Mouse (Mus musculus): ENCODE measurements around the gene Psen2. TPM values are rescaled to one million over a fixed set of nuclear protein-coding genes. Genes with fewer than 3 reads are reported as not detected.

Psen2 gene
- polyA plus RNA-seq, 1 experiment from 2014 or later = 5.2 TPM

DNA sequence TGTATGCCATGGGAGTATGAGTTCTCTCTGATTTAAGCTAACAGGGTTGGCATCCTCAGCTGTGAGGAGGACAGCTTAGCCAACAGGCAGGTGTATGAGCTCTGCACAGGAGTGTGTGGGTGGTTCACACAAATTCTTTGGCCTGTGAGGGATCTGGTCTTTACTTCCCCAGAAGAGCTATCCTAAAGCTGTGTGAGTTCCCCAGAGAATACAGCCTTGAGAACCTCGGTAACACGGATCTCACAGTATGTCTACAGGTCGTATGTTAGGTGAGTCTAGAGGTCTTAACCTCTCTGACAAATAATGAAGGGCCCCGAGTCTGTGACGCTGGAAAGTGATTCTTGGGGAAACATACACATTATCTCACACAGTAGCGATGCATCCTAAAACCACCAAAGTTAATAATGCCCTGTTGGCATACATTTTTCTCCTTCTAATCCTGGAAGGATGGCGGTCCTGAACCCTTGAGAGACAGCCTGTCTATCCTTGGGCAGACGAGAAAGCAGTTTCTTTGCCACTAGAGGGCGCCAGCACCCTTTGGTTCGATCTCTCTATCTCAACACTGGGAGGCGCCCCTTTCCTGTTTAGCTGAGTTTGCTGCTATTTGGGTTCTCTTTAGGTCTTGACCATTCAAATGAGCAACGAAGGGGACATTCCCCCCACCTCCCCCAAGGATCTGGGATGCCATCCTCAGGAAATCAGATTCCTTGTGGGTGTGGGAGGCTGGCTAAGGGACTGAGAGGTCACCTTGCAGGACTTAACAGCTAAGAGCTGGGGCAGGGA is 5.2 kb upstream of the Psen2 start:
- no peaks in the 10 kb centered on the region for H3K27me3 ChIP-seq (ENCODE audit: control insufficient read depth, insufficient read depth, low read length)
- H3K4me1 ChIP-seq (ENCODE audit: control insufficient read depth, insufficient read depth, low read length) = no peaks in the 10 kb centered on the region
- H3K9ac ChIP-seq (replicated peaks; ENCODE audit: low read length) = no peak overlapping the region; the same call in 1 of the 2 replicates
- H3K9me3 ChIP-seq (replicated peaks; ENCODE audit: control insufficient read depth, low read length) = no peaks in the 10 kb centered on the region
- no peak overlapping the region for H3K27ac ChIP-seq (replicated peaks; ENCODE audit: low read depth, low read length)
- no peak overlapping the region for H3K4me3 ChIP-seq (ENCODE audit: low read depth, low read length)
- ATAC-seq (replicated peaks; ENCODE audit: insufficient number of reproducible peaks, low FRiP score, low TSS enrichment, low read depth) = peak; percentile 67; the same call in 1 of the 2 replicates
- no peaks in the 10 kb centered on the region for H3K36me3 ChIP-seq (replicated peaks; ENCODE audit: control insufficient read depth, insufficient read depth, low read depth, low read length)
- peak; percentile 96 for DNase-seq (ENCODE audit: low spot score)
- 15% methylated on average over 12 of the region's 12 CpGs for WGBS
- H3K4me2 ChIP-seq (ENCODE audit: low read depth, low read length) = no peak overlapping the region

DNA sequence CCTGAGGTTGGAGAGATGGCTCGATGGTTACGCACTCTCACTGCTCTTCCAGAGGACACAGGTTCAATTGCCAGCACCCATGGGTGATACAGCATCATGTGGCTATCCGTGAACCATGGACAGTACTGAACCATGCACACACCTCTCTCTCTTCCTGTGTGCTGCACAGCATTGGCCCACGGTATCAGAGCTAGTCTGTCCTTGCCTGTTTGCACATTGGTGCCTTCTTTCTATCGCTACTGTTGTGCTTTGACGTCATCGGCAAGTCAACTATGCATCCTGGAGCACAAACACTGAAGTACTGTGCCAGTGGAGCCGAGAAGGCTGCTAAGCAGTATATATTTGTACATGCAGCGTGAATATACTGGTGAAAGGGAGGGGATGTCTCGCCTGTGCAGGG is 3.9 kb upstream of the Psen2 start:
- Histone ChIP-seq H3K4me3 (ENCODE audit: low read depth, low read length) (no peak overlapping the region), H3K9ac (replicated peaks; ENCODE audit: low read length) (no peak overlapping the region), H3K9me3 (replicated peaks; ENCODE audit: control insufficient read depth, low read length) (no peaks in the 10 kb centered on the region), H3K4me1 (ENCODE audit: control insufficient read depth, insufficient read depth, low read length) (no peaks in the 10 kb centered on the region), H3K4me2 (ENCODE audit: low read depth, low read length) (no peak overlapping the region), H3K27ac (replicated peaks; ENCODE audit: low read depth, low read length) (no peak overlapping the region), H3K27me3 (ENCODE audit: control insufficient read depth, insufficient read depth, low read length) (no peaks in the 10 kb centered on the region), H3K36me3 (replicated peaks; ENCODE audit: control insufficient read depth, insufficient read depth, low read depth, low read length) (no peaks in the 10 kb centered on the region)
- DNase-seq (ENCODE audit: low spot score) (no peak), ATAC-seq (replicated peaks; ENCODE audit: insufficient number of reproducible peaks, low FRiP score, low TSS enrichment, low read depth) (no peak)
- 76% methylated on average over 10 of the region's 10 CpGs for WGBS

GRCm38 (mm10) chr1:180265399-180265798 is 2.2 kb upstream of the Psen2 start:
- 6% methylated on average over 7 of the region's 7 CpGs for WGBS
- Histone ChIP-seq H3K36me3 (replicated peaks; ENCODE audit: control insufficient read depth, insufficient read depth, low read depth, low read length) (no peaks in the 10 kb centered on the region), H3K27ac (replicated peaks; ENCODE audit: low read depth, low read length) (no peak overlapping the region), H3K4me3 (ENCODE audit: low read depth, low read length) (no peak overlapping the region), H3K27me3 (ENCODE audit: control insufficient read depth, insufficient read depth, low read length) (no peaks in the 10 kb centered on the region), H3K9me3 (replicated peaks; ENCODE audit: control insufficient read depth, low read length) (no peaks in the 10 kb centered on the region), H3K4me2 (ENCODE audit: low read depth, low read length) (peak overlapping the region; percentile 8; the same call in 1 of the 2 replicates), H3K9ac (replicated peaks; ENCODE audit: low read length) (no peak overlapping the region), H3K4me1 (ENCODE audit: control insufficient read depth, insufficient read depth, low read length) (no peaks in the 10 kb centered on the region)
- ATAC-seq (replicated peaks; ENCODE audit: insufficient number of reproducible peaks, low FRiP score, low TSS enrichment, low read depth) (no peak), DNase-seq (ENCODE audit: low spot score) (peak; percentile 61)

DNA sequence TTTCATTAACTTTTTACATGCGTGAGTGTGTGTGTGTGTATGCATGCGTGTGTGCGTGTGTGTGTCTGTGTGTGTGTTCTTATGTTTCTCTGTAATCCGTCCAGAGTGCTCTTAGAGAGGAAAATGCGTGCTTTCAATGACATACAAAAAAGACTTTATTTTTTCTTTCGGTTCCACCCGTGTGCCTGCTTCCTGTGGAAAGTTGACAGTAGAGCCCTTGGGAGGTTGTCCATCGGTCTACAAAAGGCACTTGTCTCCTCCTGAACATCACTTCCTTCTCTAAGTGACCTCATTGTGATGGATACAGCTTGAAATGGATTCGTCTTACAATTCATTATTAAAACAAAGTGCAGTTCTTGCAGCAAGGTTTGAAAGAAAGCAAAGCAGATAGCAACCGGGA is 1.6 kb upstream of the Psen2 start:
- DNase-seq (ENCODE audit: low spot score) (no peak), ATAC-seq (replicated peaks; ENCODE audit: insufficient number of reproducible peaks, low FRiP score, low TSS enrichment, low read depth) (no peak)
- Histone ChIP-seq H3K4me3 (ENCODE audit: low read depth, low read length) (no peak overlapping the region), H3K27me3 (ENCODE audit: control insufficient read depth, insufficient read depth, low read length) (no peaks in the 10 kb centered on the region), H3K27ac (replicated peaks; ENCODE audit: low read depth, low read length) (no peak overlapping the region), H3K4me1 (ENCODE audit: control insufficient read depth, insufficient read depth, low read length) (no peaks in the 10 kb centered on the region), H3K36me3 (replicated peaks; ENCODE audit: control insufficient read depth, insufficient read depth, low read depth, low read length) (no peaks in the 10 kb centered on the region), H3K9ac (replicated peaks; ENCODE audit: low read length) (no peak overlapping the region), H3K4me2 (ENCODE audit: low read depth, low read length) (no peak overlapping the region), H3K9me3 (replicated peaks; ENCODE audit: control insufficient read depth, low read length) (no peaks in the 10 kb centered on the region)
- 47% methylated on average over 10 of the region's 10 CpGs for WGBS

DNA sequence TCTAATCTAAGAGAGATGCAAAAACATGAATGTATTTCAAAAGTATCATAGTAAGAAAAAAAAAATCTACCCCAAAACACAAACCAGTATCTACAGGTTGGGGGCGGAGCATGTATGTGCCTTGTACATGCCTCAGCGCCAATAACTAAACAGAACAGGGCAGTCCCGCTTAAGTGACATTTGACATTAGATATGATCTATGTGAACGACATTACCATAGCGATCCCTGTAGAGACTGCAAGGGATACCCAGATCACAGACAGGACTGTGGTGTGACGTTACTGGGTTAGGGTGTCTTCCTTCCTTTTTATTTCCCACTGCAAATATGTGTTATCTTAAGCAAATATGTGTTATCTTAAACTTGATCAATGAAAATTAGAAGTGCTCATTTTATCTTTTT is 1.2 kb upstream of the Psen2 start:
- no peak overlapping the region for H3K27ac ChIP-seq (replicated peaks; ENCODE audit: low read depth, low read length)
- no peak for ATAC-seq (replicated peaks; ENCODE audit: insufficient number of reproducible peaks, low FRiP score, low TSS enrichment, low read depth)
- no peak for DNase-seq (ENCODE audit: low spot score)
- H3K4me1 ChIP-seq (ENCODE audit: control insufficient read depth, insufficient read depth, low read length) = no peaks in the 10 kb centered on the region
- no peak overlapping the region for H3K9ac ChIP-seq (replicated peaks; ENCODE audit: low read length)
- no peak overlapping the region for H3K4me3 ChIP-seq (ENCODE audit: low read depth, low read length)
- WGBS = 81% methylated on average over 6 of the region's 6 CpGs
- H3K4me2 ChIP-seq (ENCODE audit: low read depth, low read length) = no peak overlapping the region
- no peaks in the 10 kb centered on the region for H3K27me3 ChIP-seq (ENCODE audit: control insufficient read depth, insufficient read depth, low read length)
- H3K36me3 ChIP-seq (replicated peaks; ENCODE audit: control insufficient read depth, insufficient read depth, low read depth, low read length) = no peaks in the 10 kb centered on the region
- H3K9me3 ChIP-seq (replicated peaks; ENCODE audit: control insufficient read depth, low read length) = no peaks in the 10 kb centered on the region

- Histone ChIP-seq H3K4me1 (ENCODE audit: control insufficient read depth, insufficient read depth, low read length) (no peaks in the 10 kb centered on the region), H3K9me3 (replicated peaks; ENCODE audit: control insufficient read depth, low read length) (no peaks in the 10 kb centered on the region), H3K27ac (replicated peaks; ENCODE audit: low read depth, low read length) (no peak overlapping the region), H3K4me2 (ENCODE audit: low read depth, low read length) (no peak overlapping the region), H3K27me3 (ENCODE audit: control insufficient read depth, insufficient read depth, low read length) (no peaks in the 10 kb centered on the region), H3K9ac (replicated peaks; ENCODE audit: low read length) (no peak overlapping the region), H3K4me3 (ENCODE audit: low read depth, low read length) (no peak overlapping the region), H3K36me3 (replicated peaks; ENCODE audit: control insufficient read depth, insufficient read depth, low read depth, low read length) (no peaks in the 10 kb centered on the region)
- 76% methylated on average over 8 of the region's 8 CpGs for WGBS
- ATAC-seq (replicated peaks; ENCODE audit: insufficient number of reproducible peaks, low FRiP score, low TSS enrichment, low read depth) (no peak), DNase-seq (ENCODE audit: low spot score) (no peak)
These were observed 1.2 kb downstream of the Psen2 start for GRCm38 (mm10) chr1:180261857-180262570.

- Histone ChIP-seq H3K36me3 (replicated peaks; ENCODE audit: control insufficient read depth, insufficient read depth, low read depth, low read length) (no peaks in the 10 kb centered on the region), H3K9ac (replicated peaks; ENCODE audit: low read length) (no peak overlapping the region), H3K9me3 (replicated peaks; ENCODE audit: control insufficient read depth, low read length) (no peaks in the 10 kb centered on the region), H3K4me2 (ENCODE audit: low read depth, low read length) (no peak overlapping the region), H3K4me1 (ENCODE audit: control insufficient read depth, insufficient read depth, low read length) (no peaks in the 10 kb centered on the region), H3K27ac (replicated peaks; ENCODE audit: low read depth, low read length) (no peak overlapping the region), H3K27me3 (ENCODE audit: control insufficient read depth, insufficient read depth, low read length) (no peaks in the 10 kb centered on the region), H3K4me3 (ENCODE audit: low read depth, low read length) (no peak overlapping the region)
- 80% methylated on average over 3 of the region's 3 CpGs for WGBS
- no peak for DNase-seq (ENCODE audit: low spot score)
- no peak for ATAC-seq (replicated peaks; ENCODE audit: insufficient number of reproducible peaks, low FRiP score, low TSS enrichment, low read depth)
These were observed 1.8 kb downstream of the Psen2 start for GRCm38 (mm10) chr1:180261415-180261814.

DNA sequence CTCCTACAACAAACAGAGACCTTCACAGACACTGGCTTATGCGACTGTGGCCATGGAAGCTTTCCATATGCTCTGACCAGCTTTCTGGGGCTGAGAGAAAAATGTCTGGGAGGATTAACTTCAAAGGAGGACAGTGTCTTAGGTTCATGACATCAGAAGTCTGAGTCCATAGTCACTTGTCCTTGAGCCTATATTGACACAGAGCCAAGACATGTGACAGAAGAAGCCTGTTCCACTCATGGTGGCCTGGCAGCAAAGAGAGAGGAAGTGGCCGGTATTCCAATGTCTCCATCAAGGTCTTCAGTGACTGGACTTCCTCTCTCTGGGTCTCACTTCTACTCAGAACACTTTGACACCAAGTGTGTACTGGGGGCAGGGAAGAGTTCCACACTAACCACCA is 2.4 kb downstream of the Psen2 start:
- no peaks in the 10 kb centered on the region for H3K27me3 ChIP-seq (ENCODE audit: control insufficient read depth, insufficient read depth, low read length)
- no peak overlapping the region for H3K4me3 ChIP-seq (ENCODE audit: low read depth, low read length)
- no peaks in the 10 kb centered on the region for H3K4me1 ChIP-seq (ENCODE audit: control insufficient read depth, insufficient read depth, low read length)
- 79% methylated on average over 2 of the region's 2 CpGs for WGBS
- H3K4me2 ChIP-seq (ENCODE audit: low read depth, low read length) = no peak overlapping the region
- DNase-seq (ENCODE audit: low spot score) (no peak), ATAC-seq (replicated peaks; ENCODE audit: insufficient number of reproducible peaks, low FRiP score, low TSS enrichment, low read depth) (no peak)
- H3K36me3 ChIP-seq (replicated peaks; ENCODE audit: control insufficient read depth, insufficient read depth, low read depth, low read length) = no peaks in the 10 kb centered on the region
- no peak overlapping the region for H3K27ac ChIP-seq (replicated peaks; ENCODE audit: low read depth, low read length)
- no peaks in the 10 kb centered on the region for H3K9me3 ChIP-seq (replicated peaks; ENCODE audit: control insufficient read depth, low read length)
- H3K9ac ChIP-seq (replicated peaks; ENCODE audit: low read length) = no peak overlapping the region

Measured in embryonic facial prominence, embryonic 11.5 days (tissue).